Comparison of ENCODE assay signal across 2 mouse cellular contexts in the genomic region with DNA sequence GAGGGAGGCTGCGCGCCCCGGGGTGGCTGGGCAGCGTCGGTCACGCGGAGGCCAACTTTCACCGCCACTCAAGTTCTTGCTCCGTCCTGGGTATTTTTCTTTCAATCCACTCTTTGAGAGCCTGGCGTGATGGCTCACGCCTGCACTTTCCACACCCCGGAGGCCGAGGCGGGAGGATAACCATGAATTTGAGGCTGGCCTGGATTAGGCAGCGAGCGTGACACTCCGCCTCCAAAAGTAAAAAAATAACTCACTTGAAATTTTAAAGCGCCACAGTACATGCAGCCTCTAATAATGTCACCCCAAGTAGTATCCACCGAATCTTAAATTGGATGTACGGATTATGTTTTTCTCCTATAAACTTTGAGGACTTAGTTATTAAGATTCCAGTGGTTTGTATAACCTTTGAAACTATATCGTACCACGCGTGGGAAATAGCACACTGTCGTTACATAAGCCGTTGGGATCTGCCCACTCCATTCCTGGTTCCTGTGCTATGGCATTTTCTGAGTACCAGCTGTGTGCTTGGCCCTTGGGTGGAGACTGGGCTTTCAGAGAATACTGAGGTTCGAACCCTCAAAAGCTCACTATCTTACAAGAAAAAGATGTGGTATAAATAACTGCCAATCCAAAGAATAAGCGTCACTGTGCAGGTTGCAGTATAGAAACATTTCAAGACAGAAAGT.
TF ChIP-seq lines count a peak whose summit lies in the region.

No protein-coding gene starts in this region.

TF ChIP-seq in C2C12, 6 proteins besides CTCF, POLR2A, EP300 and RAD21 (continued from another document):
- TF ChIP-seq USF1 (IDR thresholded peaks at IDR 0.05; ENCODE audit: low read depth) (no peak), CEBPB (IDR thresholded peaks at IDR 0.05; ENCODE audit: low read depth) (no peak), FOSL1 (IDR thresholded peaks at IDR 0.05; ENCODE audit: insufficient read depth, low read length, poor library complexity, severe bottlenecking) (no peak), MYOD1 (IDR thresholded peaks at IDR 0.05; ENCODE audit: control insufficient read depth, insufficient read length, low read depth) (no peak), MYOG (IDR thresholded peaks at IDR 0.05; ENCODE audit: control insufficient read depth, extremely low read depth, insufficient read length) (no peak)

TF ChIP-seq in MEL, 35 proteins besides CTCF, POLR2A, EP300 and RAD21:
- TF ChIP-seq CHD1 (IDR thresholded peaks at IDR 0.05; ENCODE audit: low read depth, low read length) (no peak), SIN3A (IDR thresholded peaks at IDR 0.05; ENCODE audit: low read length) (peak; percentile 26; the same call in 1 of the 2 replicates), MXI1 (IDR thresholded peaks at IDR 0.05; ENCODE audit: low read depth, low read length) (peak; percentile 50; the same call in 1 of the 2 replicates), UBTF (IDR thresholded peaks at IDR 0.05; ENCODE audit: borderline replicate concordance, insufficient read depth, low read depth, low read length) (no peak), MYB (IDR thresholded peaks at IDR 0.05; ENCODE audit: low read depth, low read length) (no peak), GATA1 (IDR thresholded peaks at IDR 0.05; ENCODE audit: low read depth, low read length) (no peak), HCFC1 (IDR thresholded peaks at IDR 0.05; ENCODE audit: low read depth, low read length) (peak; percentile 48; the same call in 1 of the 2 replicates), MAX (IDR thresholded peaks at IDR 0.05; ENCODE audit: low read length) (no peak), ETS1 (IDR thresholded peaks at IDR 0.05; ENCODE audit: low read depth, low read length) (no peak), SMC3 (IDR thresholded peaks at IDR 0.05; ENCODE audit: low read depth, low read length) (no peak), MYC (IDR thresholded peaks at IDR 0.05; ENCODE audit: low read depth, low read length) (0 out of 2 replicates have a peak, but pooled peaks have one; percentile 18), BHLHE40 (IDR thresholded peaks at IDR 0.05; ENCODE audit: borderline replicate concordance, low read depth, low read length) (no peak), NELFE (IDR thresholded peaks at IDR 0.05; ENCODE audit: low read depth, low read length) (no peak), MAFK (IDR thresholded peaks at IDR 0.05; ENCODE audit: borderline replicate concordance, low read depth, low read length) (no peak), TBP (IDR thresholded peaks at IDR 0.05; ENCODE audit: low read depth, low read length) (no peak), E2F4 (IDR thresholded peaks at IDR 0.05; ENCODE audit: borderline replicate concordance, low read depth, low read length) (no peak), ZNF384 (IDR thresholded peaks at IDR 0.05; ENCODE audit: low read depth, low read length) (peak; percentile 71)
